Mouse (Mus musculus): ENCODE measurements around the gene Gm34302.

GRCm38 (mm10) chr3:63440426-63441125, 43.1 kb downstream of the Gm34302 start:
- TF ChIP-seq CTCF (IDR thresholded peaks at IDR 0.05; ENCODE audit: low read depth) (no peak), EP300 (IDR thresholded peaks at IDR 0.05; ENCODE audit: low read depth) (no peak)
